Mouse (Mus musculus) neutrophil, adult 59 days (primary cell): ENCODE results near the gene Olfr678. TPM values are rescaled to one million over a fixed set of nuclear protein-coding genes. Genes with fewer than 3 reads are reported as not detected.

Source experiments
- total RNA-seq, 2 experiments: library from RNA; stranded (reverse); gene quantifications; 1 replicate in 1 of 2; 2 replicates in 1 of 2; pipeline ENCODE4 v1.2.4; 2023

Gene Olfr678
- not detected for total RNA-seq

DNA sequence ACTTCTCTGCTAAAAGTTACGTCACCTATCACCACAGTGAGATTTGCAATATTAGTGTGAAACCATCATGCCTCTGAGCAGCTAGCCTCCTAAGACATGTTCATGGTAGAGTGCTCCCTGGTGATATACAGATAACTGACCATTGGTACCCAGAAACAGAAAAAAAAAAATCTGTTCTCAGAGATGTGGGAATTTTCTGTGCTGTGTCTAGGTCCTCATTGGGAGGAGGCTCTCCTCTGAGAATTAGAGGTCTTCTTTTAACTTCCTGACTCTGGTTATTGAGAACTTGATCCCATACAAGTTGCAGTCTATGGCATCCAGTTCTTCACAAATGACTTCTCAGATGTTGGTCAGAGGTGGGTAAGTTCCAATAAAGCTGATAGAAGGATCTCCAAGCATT, at the start of gene Olfr678:
TSS of gene Olfr678 (plus strand) at position 301 of the 400 bp plus-strand sequence.

GRCm38 (mm10) chr7:105028360-105028759, 35.9 kb upstream of the Olfr678 start, which contains the start of gene Olfr675:
Gene Olfr675, minus strand, starts transcription at chr7:105028460.

GRCm38 (mm10) chr7:105032398-105032797, 31.9 kb upstream of the Olfr678 start, which contains the start of gene Olfr676:
Gene Olfr676, plus strand, starts transcription at chr7:105032698.

DNA sequence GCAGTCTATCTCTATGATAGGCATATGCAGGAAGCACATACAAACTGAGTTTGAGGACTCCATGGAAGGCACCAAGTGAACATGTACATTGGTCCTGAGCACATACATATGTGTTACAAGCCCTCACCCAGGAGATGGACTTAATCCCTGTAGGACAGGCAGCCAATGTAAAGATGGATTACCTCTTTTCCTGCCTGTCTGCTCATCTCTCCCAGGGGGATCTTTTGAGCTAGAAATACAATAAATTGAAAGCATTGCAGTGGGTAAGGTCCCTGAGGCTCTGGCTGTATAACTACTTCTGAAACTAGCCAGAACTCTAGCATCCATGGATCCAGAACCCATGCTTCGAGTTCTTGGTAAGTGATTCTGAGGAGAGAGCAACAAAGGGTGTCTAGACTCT, 16.6 kb downstream of the Olfr678 start, which contains the start of gene Olfr679:
TSS of gene Olfr679 (plus strand) at position 301 of the 400 bp plus-strand sequence.

GRCm38 (mm10) chr7:105092717-105093116, 28.4 kb downstream of the Olfr678 start, which contains the start of gene Olfr680-ps1:
Gene Olfr680-ps1, minus strand, starts transcription at chr7:105092817.

DNA sequence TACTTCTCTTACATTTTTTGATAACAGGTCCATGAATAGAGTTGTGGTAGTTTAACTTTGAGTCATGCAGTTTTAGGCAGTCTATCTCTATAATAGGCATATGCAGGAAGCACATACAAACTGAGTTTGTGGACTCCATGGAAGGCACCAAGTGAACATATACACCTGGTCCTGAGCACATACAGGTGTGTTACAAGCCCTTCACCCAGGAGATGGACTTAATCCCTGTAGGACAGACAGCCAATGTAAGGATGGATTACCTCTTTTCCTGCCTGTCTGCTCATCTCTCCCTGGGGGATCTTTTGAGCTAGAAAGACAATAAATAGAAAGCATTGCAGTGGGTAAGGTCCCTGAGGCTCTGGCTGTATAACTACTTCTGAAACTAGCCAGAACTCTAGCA, 52.3 kb downstream of the Olfr678 start, which contains the start of gene Olfr681:
TSS of gene Olfr681 (plus strand) at position 301 of the 400 bp plus-strand sequence.

Other genes with a start within 250 kb of the Olfr678 start
- under 1 TPM in 1 of 2 experiments, not detected in 1; 0.24 TPM for gene Usp17lb, start 221.9 kb upstream of the Olfr678 start, total RNA-seq
- not detected for gene Usp17la, start 207.5 kb upstream of the Olfr678 start, total RNA-seq
- gene Olfr665, start 186.4 kb upstream of the Olfr678 start, total RNA-seq: not detected
- not detected for gene Olfr666, start 168.5 kb upstream of the Olfr678 start, total RNA-seq
- gene Olfr667, start 143.0 kb upstream of the Olfr678 start, total RNA-seq: not detected
- not detected for gene Olfr668, start 136.4 kb upstream of the Olfr678 start, total RNA-seq
- not detected for gene Olfr669, start 130.2 kb upstream of the Olfr678 start, total RNA-seq
- not detected for gene Olfr670, start 101.9 kb upstream of the Olfr678 start, total RNA-seq
- gene Olfr671, start 85.3 kb upstream of the Olfr678 start, total RNA-seq: not detected
- not detected for gene Olfr672, start 62.4 kb upstream of the Olfr678 start, total RNA-seq
- gene Olfr675, start 36.0 kb upstream of the Olfr678 start, total RNA-seq: not detected
- gene Olfr676, start 31.8 kb upstream of the Olfr678 start, total RNA-seq: not detected
- gene Olfr677, start 13.1 kb upstream of the Olfr678 start, total RNA-seq: not detected
- not detected for gene Olfr679, start 16.7 kb downstream of the Olfr678 start, total RNA-seq
- gene Olfr680-ps1, start 28.3 kb downstream of the Olfr678 start, total RNA-seq: not detected
- gene Olfr681, start 52.4 kb downstream of the Olfr678 start, total RNA-seq: not detected
- gene Olfr683, start 82.5 kb downstream of the Olfr678 start, total RNA-seq: not detected
- gene Olfr684, start 99.2 kb downstream of the Olfr678 start, total RNA-seq: not detected
- gene Olfr685, start 121.5 kb downstream of the Olfr678 start, total RNA-seq: not detected
- gene Olfr686, start 143.0 kb downstream of the Olfr678 start, total RNA-seq: not detected
- gene Olfr688, start 223.6 kb downstream of the Olfr678 start, total RNA-seq: not detected
- not detected for gene Olfr689, start 246.7 kb downstream of the Olfr678 start, total RNA-seq